ENCODE assay signal across 7 mouse cellular contexts in the genomic region with DNA sequence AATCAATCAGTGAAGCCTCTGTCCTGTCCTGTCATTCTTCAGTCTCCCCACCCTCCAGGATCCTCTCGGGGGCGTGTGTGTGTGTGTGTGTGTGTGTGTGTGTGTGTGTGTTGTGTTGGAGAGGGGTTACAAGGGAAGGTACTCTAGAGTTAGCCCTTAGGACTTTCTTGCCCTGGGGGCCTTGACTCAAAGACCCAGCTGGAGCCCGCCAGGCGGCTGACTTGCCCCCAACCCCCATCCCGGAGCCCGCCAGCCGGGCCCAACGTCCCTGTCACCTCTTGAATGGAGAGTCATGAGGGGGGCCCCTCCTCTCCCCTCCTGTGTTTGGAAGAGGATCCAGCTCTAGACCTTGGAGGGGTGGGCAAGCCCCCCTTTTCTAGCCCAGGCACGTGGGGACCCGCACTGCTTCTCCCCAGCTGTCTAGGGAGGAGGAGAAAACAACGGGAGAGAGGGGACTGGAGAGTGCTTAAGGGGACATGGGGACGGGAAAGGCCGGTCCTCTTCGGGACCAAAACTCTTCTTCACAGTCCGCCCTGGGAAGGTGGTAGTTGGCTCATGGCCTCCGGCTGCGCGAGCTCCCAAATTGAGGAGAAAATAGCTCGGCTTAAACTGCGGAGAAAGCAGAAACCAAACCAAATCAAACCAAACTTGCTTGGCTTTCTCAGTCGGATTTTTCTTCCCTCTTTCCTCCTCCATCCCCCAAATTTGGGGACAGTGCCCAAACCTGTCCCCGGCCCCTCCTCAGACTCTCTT. TPM values are rescaled to one million over a fixed set of nuclear protein-coding genes. Genes with fewer than 3 reads are reported as not detected.
DNase-seq lines count a peak whose midpoint lies in the region; ATAC-seq and TF ChIP-seq lines count a peak whose summit lies in the region.

No protein-coding gene starts in this region.

- H3K4me2 ChIP-seq in limb, embryonic 15.5 days, result peak overlapping the region; percentile 50

- ATAC-seq in limb, embryonic 15.5 days (ENCODE audit: insufficient number of reproducible peaks, low FRiP score, low TSS enrichment, low read depth), result no peak

- peaks cover 2% of the 10 kb centered on the region; the same call in 1 of the 2 replicates for H3K36me3 ChIP-seq in liver, adult 2 months (ENCODE audit: control insufficient read depth, insufficient read depth, low read length)
- H3K36me3 ChIP-seq in embryonic facial prominence, embryonic 10.5 days (replicated peaks), result peaks cover 26% of the 10 kb centered on the region
- H3K36me3 ChIP-seq in limb, embryonic 15.5 days, result 0 out of 2 replicates have a peak, but pooled peaks cover 4% of the 10 kb centered on the region
- peaks cover 35% of the 10 kb centered on the region for H3K36me3 ChIP-seq in small intestine, adult 2 months (ENCODE audit: control insufficient read depth, insufficient read depth, low read length)

- H3K27me3 ChIP-seq in liver, adult 2 months (ENCODE audit: control insufficient read depth, insufficient read depth, low read length), result no peaks in the 10 kb centered on the region
- H3K27me3 ChIP-seq in embryonic facial prominence, embryonic 10.5 days (replicated peaks; ENCODE audit: low read depth, poor library complexity, severe bottlenecking), result peaks cover 100% of the 10 kb centered on the region
- H3K27me3 ChIP-seq in limb, embryonic 15.5 days, result peaks cover 86% of the 10 kb centered on the region
- no peaks in the 10 kb centered on the region for H3K27me3 ChIP-seq in small intestine, adult 2 months (ENCODE audit: control insufficient read depth, insufficient read depth, low read length)

- H3K4me1 ChIP-seq in liver, adult 2 months (ENCODE audit: control insufficient read depth, insufficient read depth, low read length), result peaks cover 2% of the 10 kb centered on the region; the same call in 1 of the 2 replicates
- peaks cover 95% of the 10 kb centered on the region for H3K4me1 ChIP-seq in embryonic facial prominence, embryonic 10.5 days
- H3K4me1 ChIP-seq in limb, embryonic 15.5 days, result peaks cover 48% of the 10 kb centered on the region
- peaks cover 18% of the 10 kb centered on the region for H3K4me1 ChIP-seq in small intestine, adult 2 months (ENCODE audit: control insufficient read depth, insufficient read depth, insufficient read length, low read length)

- DNase-seq in liver, adult 2 months (ENCODE audit: extremely low read depth, low read depth, low spot score), result peak; percentile 27
- no peak for DNase-seq in liver
- peak; percentile 78 for DNase-seq in embryonic facial prominence, embryonic 10.5 days (ENCODE audit: low spot score)
- no peak for DNase-seq in gastrocnemius, postnatal 10 days
- no peak for DNase-seq in spleen, postnatal 36 days (ENCODE audit: low spot score in 2 of 2)

- H3K4me3 ChIP-seq in liver, adult 2 months (ENCODE audit: insufficient read depth, low read depth, low read length), result no peak overlapping the region
- peak overlapping the region; percentile 51 for H3K4me3 ChIP-seq in embryonic facial prominence, embryonic 10.5 days
- H3K4me3 ChIP-seq in limb, embryonic 15.5 days, result peak overlapping the region; percentile 34
- H3K4me3 ChIP-seq in small intestine, adult 2 months (ENCODE audit: low read depth, low read length), result peak overlapping the region; percentile 50

- no peak for TF ChIP-seq POLR2A in liver, adult 2 months (IDR thresholded peaks at IDR 0.05; ENCODE audit: extremely low read depth, insufficient read depth, low read length)
- TF ChIP-seq POLR2A in small intestine, adult 2 months (IDR thresholded peaks at IDR 0.05; ENCODE audit: low read depth, low read length), result peak; percentile 28; the same call in 1 of the 2 replicates

- WGBS in liver, adult 2 months, result 10% methylated on average over 22 of the region's 22 CpGs
- under 1% methylated on average over 22 of the region's 22 CpGs for WGBS in embryonic facial prominence, embryonic 10.5 days
- WGBS in limb, embryonic 15.5 days, result 6% methylated on average over 22 of the region's 22 CpGs
- 23% methylated on average over 22 of the region's 22 CpGs for WGBS in small intestine, adult 2 months

- no peaks in the 10 kb centered on the region for H3K9me3 ChIP-seq in embryonic facial prominence, embryonic 10.5 days
- H3K9me3 ChIP-seq in limb, embryonic 15.5 days, result no peaks in the 10 kb centered on the region

- H3K27ac ChIP-seq in liver, adult 2 months (replicated peaks; ENCODE audit: insufficient read depth, low read depth, low read length), result peak overlapping the region; percentile 25; the same call in 1 of the 2 replicates
- peak overlapping the region; percentile 87 for H3K27ac ChIP-seq in embryonic facial prominence, embryonic 10.5 days (replicated peaks)
- 0 out of 2 replicates have a peak overlapping the region, but pooled peaks have one; percentile 22 for H3K27ac ChIP-seq in limb, embryonic 15.5 days
- peak overlapping the region; percentile 89 for H3K27ac ChIP-seq in small intestine, adult 2 months (ENCODE audit: insufficient read depth, low read depth, low read length)

- no peaks in the 10 kb centered on the region for H3K79me2 ChIP-seq in liver, adult 2 months (ENCODE audit: control insufficient read depth, insufficient read depth, low read length)

- H3K9ac ChIP-seq in liver, adult 2 months (ENCODE audit: low read depth, low read length), result peak overlapping the region; percentile 2; the same call in 1 of the 2 replicates
- no peak overlapping the region for H3K9ac ChIP-seq in limb, embryonic 15.5 days

- no peak for TF ChIP-seq CTCF in liver, adult 2 months (IDR thresholded peaks at IDR 0.05; ENCODE audit: low read depth, low read length)
- no peak for TF ChIP-seq CTCF in small intestine, adult 2 months (IDR thresholded peaks at IDR 0.05; ENCODE audit: extremely low read depth, insufficient read length, insufficient replicate concordance, low read depth, low read length)

RNA-seq across cellular contexts. Expression of a gene that starts 15.2 kb away (rescaled TPM):
- 7.7 and 8.2 TPM in 2 replicates for total RNA-seq in liver, adult 2 months (2014; rRNA removed)
- polyA plus RNA-seq in liver, adult 2 months (2012; rRNA removed), result 25.0 and 32.4 TPM in 2 replicates
- polyA plus RNA-seq in embryonic facial prominence, embryonic 10.5 days (2016; fragmentation: Nextera tagmentation; extraction: Ambion mirVana), result 58.3 and 64.8 TPM in 2 replicates
- polyA plus RNA-seq in limb, embryonic 15.5 days (2015; fragmentation: Nextera tagmentation; extraction: Ambion mirVana), result 20.8 and 23.5 TPM in 2 replicates
- 251 and 672 TPM in 2 replicates for polyA plus RNA-seq in small intestine, adult 2 months (2012; rRNA removed)
- total RNA-seq in gastrocnemius, postnatal 10 days (2021), result 1 to 10 TPM; 7.0 to 9.7 TPM

Comparison
In these comparisons a context has a peak if more than half of its experiments do, and no peak if none do; other contexts are left out.
1. DNase-seq: peak in liver, adult 2 months (single experiment) and embryonic facial prominence, embryonic 10.5 days (single experiment); none in liver (single experiment), gastrocnemius, postnatal 10 days (single experiment) and spleen, postnatal 36 days (0 of 2).
2. H3K27ac ChIP-seq: peak in every context shown above with its lines; median percentile 89 in small intestine, adult 2 months; 87 in embryonic facial prominence, embryonic 10.5 days; 25 in liver, adult 2 months; 22 in limb, embryonic 15.5 days.